Mouse (Mus musculus): ENCODE data around the gene Gin1.
"Not testable (repeated sequence)": the region's sequence is repeated elsewhere in the genome, so short reads cannot be mapped to it uniquely, and the experiment has no call there.

The Gin1 gene

GRCm38 (mm10) chr1:97769904-97770753 is at the start of gene Gin1, which contains the start of gene Ppip5k2:
Gin1 (plus strand) TSS chr1:97770172.
Ppip5k2 (minus strand) TSS chr1:97770411.
- peak; percentile 94 for DNase-seq

GRCm38 (mm10) chr1:97726730-97727129 is 43.2 kb upstream of the Gin1 start:
- DNase-seq, result no peak

- DNase-seq, result no peak
Observed at GRCm38 (mm10) chr1:97729339-97729738, 40.6 kb upstream of the Gin1 start.

GRCm38 (mm10) chr1:97743063-97743462 is 26.9 kb upstream of the Gin1 start:
- DNase-seq, result no peak

DNA sequence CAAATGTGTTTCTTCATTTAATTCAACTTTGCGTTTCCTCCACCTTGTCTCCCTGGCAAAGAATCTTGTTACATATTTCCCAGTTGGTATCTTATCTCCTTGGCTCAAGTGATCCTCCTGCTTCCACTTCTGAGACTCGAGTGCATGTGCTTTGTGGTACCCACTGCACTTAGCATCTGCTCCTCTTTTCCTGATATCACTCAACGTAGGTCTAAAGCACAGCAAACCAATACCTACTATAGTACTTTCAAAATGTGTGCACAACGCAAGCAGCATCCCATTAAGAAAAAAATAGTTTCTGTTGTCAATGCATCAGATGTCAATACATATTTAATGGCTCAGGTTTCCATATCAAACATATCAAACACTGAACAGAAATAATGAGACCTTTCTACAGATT is 24.3 kb upstream of the Gin1 start:
- no peak for DNase-seq

DNA sequence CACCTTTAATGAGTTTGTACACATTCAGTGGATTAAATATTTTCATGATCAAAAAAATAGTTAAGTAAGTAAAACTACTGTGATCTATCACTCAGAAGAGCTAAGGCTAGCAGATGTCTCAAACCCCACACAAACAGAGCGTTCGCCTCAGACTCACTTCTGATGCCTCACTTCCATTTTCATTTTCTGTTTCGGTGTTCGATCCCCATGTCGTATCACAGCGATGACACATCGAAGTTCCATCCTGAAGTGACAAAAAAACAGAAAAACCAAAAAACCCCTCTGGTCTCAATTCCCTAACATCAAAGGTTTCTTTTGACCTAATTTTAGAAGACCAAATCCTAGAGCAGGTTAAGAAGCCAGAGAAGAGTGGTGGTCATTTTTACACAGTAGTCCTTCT is 23.7 kb upstream of the Gin1 start:
- DNase-seq, result no peak

GRCm38 (mm10) chr1:97748163-97748562 is 21.8 kb upstream of the Gin1 start:
- no peak for DNase-seq

DNA sequence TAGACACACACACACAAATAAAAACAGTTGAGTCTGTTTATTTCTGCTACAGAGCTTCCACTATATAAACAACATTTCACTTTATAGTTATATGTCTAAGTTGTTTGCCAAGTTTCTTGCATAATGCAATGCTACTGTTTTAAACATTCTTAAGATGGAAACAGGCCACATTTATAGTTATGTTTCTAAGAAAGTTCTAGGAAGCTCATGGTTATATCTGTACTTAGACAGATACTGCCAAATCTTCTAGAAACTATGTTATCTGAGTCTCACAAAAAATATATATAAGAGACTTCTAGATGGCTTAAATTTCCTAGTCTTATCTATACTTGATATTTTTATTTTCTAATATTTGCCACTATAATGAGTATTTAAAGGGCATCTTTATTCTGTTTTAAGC is 16.8 kb upstream of the Gin1 start:
- DNase-seq, result no peak

- no peak for DNase-seq
Observed at GRCm38 (mm10) chr1:97754392-97754791, 15.6 kb upstream of the Gin1 start.

DNA sequence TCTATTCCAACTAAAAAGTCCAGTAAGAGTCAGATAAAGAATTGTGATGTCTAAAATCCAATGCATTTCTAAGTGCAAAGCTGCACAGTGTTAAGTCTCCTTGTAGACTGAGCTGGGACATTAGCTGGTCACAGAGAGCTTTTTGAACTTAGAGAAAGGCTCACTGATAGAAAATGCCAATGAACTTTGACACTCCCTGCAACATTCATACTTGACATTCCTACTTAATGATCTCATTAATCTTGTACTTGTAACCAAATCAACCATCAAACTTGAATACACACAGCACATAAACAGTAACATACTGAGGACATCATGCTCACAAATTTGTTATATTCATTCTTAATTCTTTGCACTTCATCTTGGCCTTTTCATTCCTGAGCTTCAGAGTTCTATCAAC is 10.1 kb upstream of the Gin1 start:
- no peak for DNase-seq

- DNase-seq, result no peak
Observed at GRCm38 (mm10) chr1:97760598-97760997, 9.4 kb upstream of the Gin1 start.

DNA sequence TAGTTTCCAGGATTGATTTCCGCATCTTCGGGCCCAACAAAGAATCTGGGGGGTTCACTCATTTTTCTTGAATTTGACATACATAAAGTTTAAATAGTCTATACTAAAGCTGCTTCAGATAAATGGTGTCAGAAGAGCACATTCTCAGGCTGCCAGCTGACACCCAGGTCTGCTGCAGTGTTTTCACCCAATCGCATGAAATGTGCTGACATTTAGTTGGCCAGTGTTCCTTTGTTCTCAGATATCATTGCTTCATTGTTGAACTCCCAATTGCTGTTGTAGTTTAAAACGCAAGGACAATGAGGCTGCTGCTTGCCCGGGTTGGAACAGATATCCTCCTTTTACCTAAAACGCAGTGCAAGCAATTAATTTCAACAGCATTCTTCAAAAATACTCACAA is 8.5 kb upstream of the Gin1 start:
- no peak for DNase-seq

DNA sequence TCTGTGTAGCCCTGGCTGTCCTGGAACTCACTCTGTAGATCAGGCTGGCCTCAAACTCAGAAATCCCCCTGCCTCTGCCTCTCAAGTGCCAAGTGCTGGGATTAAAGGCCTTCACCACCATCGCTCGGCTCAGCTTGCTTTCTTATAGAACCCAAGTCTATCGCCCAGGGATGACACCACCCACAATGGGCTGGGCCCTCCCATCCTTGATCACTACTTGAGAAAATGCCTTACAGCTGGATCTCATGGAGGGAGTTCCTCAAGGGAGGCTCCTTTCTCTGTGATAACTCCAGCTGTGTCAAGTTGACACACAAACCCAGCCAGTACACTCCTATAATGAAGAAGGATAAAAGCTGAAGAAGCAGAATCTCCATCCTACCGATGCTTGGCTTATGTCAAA is 4.3 kb upstream of the Gin1 start:
- DNase-seq, result not testable (repeated sequence)

GRCm38 (mm10) chr1:97768089-97768488 is 1.9 kb upstream of the Gin1 start:
- DNase-seq, result no peak

DNA sequence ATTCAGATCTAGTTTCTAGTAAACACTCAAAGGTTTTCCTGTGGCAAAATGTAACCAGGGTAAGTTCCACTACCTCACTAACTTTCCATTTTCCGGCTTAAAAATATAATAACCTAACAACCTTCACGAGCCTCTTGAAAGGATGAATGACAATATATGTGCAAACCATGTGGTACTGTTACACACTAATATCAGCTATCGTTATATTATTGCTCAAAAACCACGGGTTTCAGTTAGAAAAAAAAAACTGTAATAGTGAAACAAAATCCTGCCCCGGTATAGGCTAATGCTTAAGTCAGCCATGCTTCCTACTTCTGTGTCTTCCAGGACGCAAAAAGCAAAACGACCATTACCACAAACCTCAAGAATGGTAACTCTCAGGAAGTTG is 1.1 kb upstream of the Gin1 start:
- no peak for DNase-seq

DNA sequence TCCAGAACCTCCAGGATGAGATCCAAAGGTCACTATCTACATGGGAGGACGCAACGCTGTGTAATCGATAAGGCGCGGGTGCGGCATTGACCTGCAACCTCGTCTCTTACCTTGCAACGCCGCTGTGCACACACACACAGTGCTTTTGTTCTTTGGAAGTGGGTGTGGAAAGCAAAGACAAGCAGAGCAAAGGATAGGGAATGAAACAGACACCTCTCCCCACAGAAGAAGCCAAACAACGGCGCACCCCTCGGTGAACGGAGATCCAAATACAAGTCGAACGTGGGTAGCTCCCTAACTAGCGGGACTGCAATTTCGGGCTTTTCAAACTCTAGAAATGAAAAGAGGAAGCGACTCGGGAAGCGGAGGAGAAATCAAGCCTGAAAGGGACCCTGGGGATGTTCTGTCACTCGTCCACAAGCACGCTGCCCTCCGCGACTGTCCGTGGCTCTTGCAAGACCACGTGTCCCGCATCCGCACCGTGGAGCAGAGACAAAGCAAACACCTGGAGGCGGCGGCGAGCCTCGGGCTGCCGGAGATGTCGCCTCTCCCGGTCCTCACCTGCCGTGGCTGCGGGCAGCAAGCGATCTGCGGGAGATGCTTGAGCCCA is 573 bp upstream of the Gin1 start:
- peak; percentile 4 for DNase-seq

GRCm38 (mm10) chr1:97771118-97771517 is 1.1 kb downstream of the Gin1 start:
- DNase-seq, result no peak

DNA sequence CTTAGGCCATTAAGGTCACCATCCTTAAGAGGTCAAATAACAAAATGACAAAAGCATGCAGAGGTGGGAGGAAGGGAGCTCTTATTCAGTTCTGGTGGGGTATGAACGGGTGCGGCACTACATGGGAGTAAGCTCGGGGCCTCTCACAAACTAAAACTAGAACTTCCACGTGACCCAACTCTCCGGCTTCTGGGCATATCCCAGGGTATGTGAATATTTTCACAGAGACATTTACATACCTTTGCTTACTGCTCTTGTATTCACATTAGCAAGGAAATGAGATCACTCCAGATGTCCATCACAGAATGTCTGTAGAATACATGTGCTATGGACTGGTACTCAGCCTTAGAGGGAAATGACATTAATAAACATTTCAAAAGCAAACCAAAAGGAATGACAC is 1.8 kb downstream of the Gin1 start:
- no peak for DNase-seq

DNA sequence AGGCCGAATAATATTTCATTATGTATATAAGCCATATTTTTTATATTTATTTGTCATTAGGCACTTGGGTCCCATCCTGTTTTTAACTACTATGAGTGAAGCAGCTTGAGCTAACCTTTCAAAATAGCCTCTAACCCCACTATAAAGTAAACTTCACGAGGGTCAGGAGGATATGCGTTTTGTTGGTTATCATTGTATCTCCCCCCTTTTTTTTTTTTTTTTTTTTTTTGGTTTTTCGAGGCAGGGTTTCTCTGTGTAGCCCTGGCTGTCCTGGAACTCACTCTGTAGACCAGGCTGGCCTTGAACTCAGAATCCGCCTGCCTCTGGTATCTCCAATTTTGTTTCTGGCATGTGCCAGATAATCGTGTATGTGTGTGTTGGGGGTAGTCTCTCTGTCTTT is 3.4 kb downstream of the Gin1 start:
- DNase-seq, result no peak

- no peak for DNase-seq
Observed at GRCm38 (mm10) chr1:97773973-97774372, 4.0 kb downstream of the Gin1 start.

- DNase-seq, result no peak
Observed at GRCm38 (mm10) chr1:97781674-97782073, 11.7 kb downstream of the Gin1 start.

DNA sequence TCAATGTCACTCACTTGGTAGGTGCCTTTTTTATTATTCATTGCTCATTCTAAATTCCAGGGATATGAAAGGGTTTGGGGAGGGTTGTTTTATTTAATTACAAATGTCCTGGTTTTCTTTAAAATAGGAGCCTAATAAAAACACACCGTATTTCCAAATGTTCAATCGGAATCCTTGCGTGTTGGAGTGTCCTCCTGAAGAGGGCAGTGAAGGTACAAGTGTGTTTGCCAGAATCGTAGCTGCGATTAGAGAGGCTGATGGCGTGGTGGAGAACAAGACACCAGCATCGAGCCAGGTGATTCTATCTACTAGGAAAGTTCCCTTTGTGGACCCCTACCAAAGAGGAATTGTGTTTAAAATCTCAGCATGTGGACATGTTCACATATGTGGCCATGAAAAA is 15.0 kb downstream of the Gin1 start:
- DNase-seq, result no peak

DNA sequence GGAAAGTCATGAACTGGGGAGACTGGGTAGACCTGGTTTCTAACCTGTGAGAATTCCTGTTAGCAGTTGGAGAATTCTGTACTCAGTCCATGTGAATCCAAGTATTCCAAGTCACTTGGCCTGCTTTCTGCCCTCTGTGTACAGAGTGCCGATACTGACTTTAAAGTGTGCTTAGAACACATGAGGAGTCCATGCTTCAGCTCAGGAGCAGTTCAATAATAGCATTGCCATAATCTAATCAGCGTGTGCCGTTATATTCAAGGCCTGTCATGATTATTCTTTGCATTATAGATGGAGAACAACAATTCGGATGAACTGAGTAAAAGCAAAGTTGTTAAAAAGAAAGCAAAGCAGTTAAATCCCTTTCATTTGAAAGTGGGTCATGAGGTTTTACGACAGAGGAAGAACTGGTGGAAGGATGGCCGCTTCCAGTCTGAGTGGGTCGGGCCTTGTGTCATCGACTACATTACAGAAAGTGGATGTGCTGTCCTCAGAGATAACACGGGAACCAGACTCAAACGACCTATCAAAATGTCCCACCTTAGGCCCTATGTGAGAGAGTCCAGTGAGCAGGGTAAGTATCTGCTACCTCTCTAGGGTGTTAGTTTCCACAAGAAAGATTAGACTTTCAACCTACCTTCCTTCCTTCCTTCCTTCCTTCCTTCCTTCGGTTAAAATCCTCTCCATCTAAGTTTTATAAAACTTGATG is 15.9 kb downstream of the Gin1 start:
- no peak for DNase-seq

GRCm38 (mm10) chr1:97787674-97788073 is 17.7 kb downstream of the Gin1 start:
- no peak for DNase-seq
